Mouse (Mus musculus): ENCODE results near the gene Dcaf6. TPM values are rescaled to one million over a fixed set of nuclear protein-coding genes. Genes with fewer than 3 reads are reported as not detected.
A peak's percentile ranks its signal among the peaks of the same experiment; 100 is the strongest.

Dcaf6 gene
- polyA plus RNA-seq, 1 experiment = 7.4 TPM

DNA sequence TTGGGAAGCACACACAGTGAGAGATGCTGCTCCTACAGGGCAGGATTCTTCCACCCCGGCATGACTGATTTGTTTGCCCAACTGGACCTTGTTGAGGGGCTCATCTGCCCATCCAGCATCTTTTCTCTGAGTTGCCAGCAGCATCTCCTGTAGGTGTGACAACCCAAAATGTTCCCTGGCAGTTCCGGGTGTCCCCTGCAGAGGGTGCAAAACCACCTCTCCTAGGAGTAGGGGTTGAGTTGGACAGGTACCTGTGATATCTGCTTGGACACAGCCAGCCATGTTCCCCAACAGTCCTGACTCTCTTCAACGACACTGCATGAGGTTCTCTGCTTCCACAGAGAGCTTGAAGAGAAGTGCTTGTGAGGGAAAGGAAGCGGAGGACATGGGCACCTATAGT is 170.4 kb downstream of the Dcaf6 start:
- Histone ChIP-seq H3K27me3 (ENCODE audit: control insufficient read depth, insufficient read depth, low read length) (no peaks in the 10 kb centered on the region), H3K4me3 (ENCODE audit: low read depth, low read length) (no peak overlapping the region), H3K27ac (ENCODE audit: insufficient read depth, low read depth, low read length) (no peak overlapping the region), H3K4me1 (ENCODE audit: control insufficient read depth, insufficient read depth, insufficient read length, low read length) (no peaks in the 10 kb centered on the region), H3K36me3 (ENCODE audit: control insufficient read depth, insufficient read depth, low read length) (no peaks in the 10 kb centered on the region)
- no peak for TF ChIP-seq POLR2A (IDR thresholded peaks at IDR 0.05; ENCODE audit: low read depth, low read length)
- peak; percentile 19; the same call in 1 of the 2 replicates for TF ChIP-seq CTCF (IDR thresholded peaks at IDR 0.05; ENCODE audit: extremely low read depth, insufficient read length, insufficient replicate concordance, low read depth, low read length)
- WGBS = 82% methylated on average over 4 of the region's 4 CpGs

- Histone ChIP-seq H3K4me3 (ENCODE audit: low read depth, low read length) (no peak overlapping the region), H3K36me3 (ENCODE audit: control insufficient read depth, insufficient read depth, low read length) (no peaks in the 10 kb centered on the region), H3K27ac (ENCODE audit: insufficient read depth, low read depth, low read length) (no peak overlapping the region), H3K4me1 (ENCODE audit: control insufficient read depth, insufficient read depth, insufficient read length, low read length) (no peaks in the 10 kb centered on the region), H3K27me3 (ENCODE audit: control insufficient read depth, insufficient read depth, low read length) (no peaks in the 10 kb centered on the region)
- TF ChIP-seq CTCF (IDR thresholded peaks at IDR 0.05; ENCODE audit: extremely low read depth, insufficient read length, insufficient replicate concordance, low read depth, low read length) = no peak
- TF ChIP-seq POLR2A (IDR thresholded peaks at IDR 0.05; ENCODE audit: low read depth, low read length) = no peak
- 83% methylated on average over 9 of the region's 9 CpGs for WGBS
Observed at GRCm38 (mm10) chr1:165288165-165288564, 172.1 kb downstream of the Dcaf6 start.

DNA sequence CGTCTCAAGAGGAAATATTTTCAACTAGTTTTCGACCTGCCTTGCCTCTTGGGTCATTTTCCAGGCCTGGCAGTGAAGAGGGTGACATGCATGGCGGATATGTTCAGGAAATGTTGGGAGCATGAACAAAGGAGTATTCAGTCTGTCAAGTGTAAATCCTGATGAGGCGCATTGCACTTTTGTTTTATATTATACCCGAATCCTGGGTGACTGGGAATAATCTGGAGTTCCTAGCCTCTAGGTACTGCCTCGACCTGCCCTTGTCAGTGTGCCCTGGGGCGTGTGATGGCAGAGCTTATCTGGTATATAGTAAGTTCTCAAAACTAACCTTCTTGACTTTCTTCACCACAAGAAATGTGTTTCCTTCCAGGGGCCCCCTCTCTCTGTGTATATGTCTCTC is 176.2 kb downstream of the Dcaf6 start:
- H3K4me1 ChIP-seq (ENCODE audit: control insufficient read depth, insufficient read depth, insufficient read length, low read length) = peaks cover 6% of the 10 kb centered on the region; the same call in 1 of the 2 replicates
- 59% methylated on average over 7 of the region's 7 CpGs for WGBS
- H3K27ac ChIP-seq (ENCODE audit: insufficient read depth, low read depth, low read length) = no peak overlapping the region
- TF ChIP-seq POLR2A (IDR thresholded peaks at IDR 0.05; ENCODE audit: low read depth, low read length) (no peak), CTCF (IDR thresholded peaks at IDR 0.05; ENCODE audit: extremely low read depth, insufficient read length, insufficient replicate concordance, low read depth, low read length) (no peak)
- peaks cover 18% of the 10 kb centered on the region for H3K27me3 ChIP-seq (ENCODE audit: control insufficient read depth, insufficient read depth, low read length)
- H3K36me3 ChIP-seq (ENCODE audit: control insufficient read depth, insufficient read depth, low read length) = no peaks in the 10 kb centered on the region
- no peak overlapping the region for H3K4me3 ChIP-seq (ENCODE audit: low read depth, low read length)

DNA sequence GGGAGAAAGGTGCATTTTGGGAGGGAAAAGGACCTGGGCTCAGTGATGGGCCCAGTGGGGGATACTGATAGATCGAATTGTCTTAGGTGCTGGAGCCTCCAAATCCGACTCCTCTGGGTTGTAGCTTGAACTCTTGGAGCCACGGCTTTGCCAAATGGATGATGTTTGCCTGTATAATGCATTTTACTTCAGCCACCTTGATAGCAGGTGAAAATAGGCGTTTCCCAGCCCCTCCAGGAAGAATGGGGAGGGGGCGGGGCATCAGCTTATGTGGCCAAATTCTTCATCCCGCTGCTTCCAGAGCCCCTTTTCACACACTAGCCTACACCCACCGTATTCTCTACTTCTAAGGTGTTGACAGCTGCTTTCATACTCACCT is 177.3 kb downstream of the Dcaf6 start:
- Histone ChIP-seq H3K36me3 (ENCODE audit: control insufficient read depth, insufficient read depth, low read length) (no peaks in the 10 kb centered on the region), H3K4me1 (ENCODE audit: control insufficient read depth, insufficient read depth, insufficient read length, low read length) (peaks cover 6% of the 10 kb centered on the region; the same call in 1 of the 2 replicates), H3K27me3 (ENCODE audit: control insufficient read depth, insufficient read depth, low read length) (peaks cover 18% of the 10 kb centered on the region), H3K4me3 (ENCODE audit: low read depth, low read length) (peak overlapping the region; percentile 70; the same call in 1 of the 2 replicates), H3K27ac (ENCODE audit: insufficient read depth, low read depth, low read length) (no peak overlapping the region)
- TF ChIP-seq CTCF (IDR thresholded peaks at IDR 0.05; ENCODE audit: extremely low read depth, insufficient read length, insufficient replicate concordance, low read depth, low read length) = no peak
- TF ChIP-seq POLR2A (IDR thresholded peaks at IDR 0.05; ENCODE audit: low read depth, low read length) = no peak
- WGBS = 38% methylated on average over 7 of the region's 7 CpGs

GRCm38 (mm10) chr1:165282222-165282966 is 177.9 kb downstream of the Dcaf6 start:
- no peaks in the 10 kb centered on the region for H3K36me3 ChIP-seq (ENCODE audit: control insufficient read depth, insufficient read depth, low read length)
- no peak overlapping the region for H3K27ac ChIP-seq (ENCODE audit: insufficient read depth, low read depth, low read length)
- H3K4me1 ChIP-seq (ENCODE audit: control insufficient read depth, insufficient read depth, insufficient read length, low read length) = peaks cover 6% of the 10 kb centered on the region; the same call in 1 of the 2 replicates
- no peak for TF ChIP-seq CTCF (IDR thresholded peaks at IDR 0.05; ENCODE audit: extremely low read depth, insufficient read length, insufficient replicate concordance, low read depth, low read length)
- no peak for TF ChIP-seq POLR2A (IDR thresholded peaks at IDR 0.05; ENCODE audit: low read depth, low read length)
- H3K4me3 ChIP-seq (ENCODE audit: low read depth, low read length) = peak overlapping the region; percentile 70
- 4% methylated on average over 35 of the region's 35 CpGs for WGBS
- peaks cover 18% of the 10 kb centered on the region for H3K27me3 ChIP-seq (ENCODE audit: control insufficient read depth, insufficient read depth, low read length)

DNA sequence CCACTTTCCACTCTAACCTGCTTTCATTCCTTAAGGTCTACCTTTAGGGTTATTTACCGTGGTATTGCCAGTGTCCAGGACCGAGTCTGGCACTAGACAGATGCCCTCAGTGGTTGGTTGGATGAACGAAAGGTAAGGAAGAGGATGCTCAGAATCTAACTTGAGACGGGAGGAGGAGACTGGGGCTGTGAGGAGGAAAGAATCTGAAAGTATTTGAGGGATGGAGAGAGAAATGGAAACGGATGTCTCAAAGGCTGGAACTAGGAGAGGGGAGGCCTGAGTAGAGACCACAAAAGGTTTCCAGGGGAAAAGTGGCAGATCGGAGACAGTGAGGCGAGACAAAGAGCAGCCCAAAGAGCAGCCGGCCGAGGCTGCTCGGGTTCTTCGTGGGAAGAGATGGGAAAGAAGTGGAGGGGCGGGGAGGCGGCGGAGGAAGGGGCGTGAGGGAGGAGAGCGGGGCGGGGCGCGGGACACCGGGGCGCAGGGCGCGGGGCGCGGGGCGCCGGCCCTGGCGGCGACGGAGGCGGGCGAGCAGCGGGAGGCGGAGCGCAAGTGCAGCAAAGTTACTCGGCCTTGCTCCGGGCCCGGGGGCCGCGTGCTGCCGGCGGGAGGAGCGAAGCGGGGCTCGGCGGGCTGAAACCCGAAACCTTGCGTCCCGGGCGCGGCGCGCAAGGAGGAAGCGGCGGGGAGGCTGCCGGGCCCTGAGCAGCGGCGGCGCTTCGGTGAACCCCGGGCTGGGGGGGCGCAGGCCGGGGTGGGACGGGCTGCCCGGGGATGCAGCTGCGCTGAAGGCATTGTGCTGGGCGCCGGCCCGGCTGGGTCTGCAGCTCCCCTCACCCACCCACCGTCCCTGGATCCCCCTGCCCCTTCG is 178.7 kb downstream of the Dcaf6 start:
- Histone ChIP-seq H3K27me3 (ENCODE audit: control insufficient read depth, insufficient read depth, low read length) (peaks cover 18% of the 10 kb centered on the region), H3K4me3 (ENCODE audit: low read depth, low read length) (peak overlapping the region; percentile 70), H3K27ac (ENCODE audit: insufficient read depth, low read depth, low read length) (peak overlapping the region; percentile 43), H3K36me3 (ENCODE audit: control insufficient read depth, insufficient read depth, low read length) (no peaks in the 10 kb centered on the region), H3K4me1 (ENCODE audit: control insufficient read depth, insufficient read depth, insufficient read length, low read length) (peaks cover 6% of the 10 kb centered on the region; the same call in 1 of the 2 replicates)
- WGBS = 2% methylated on average over 69 of the region's 71 CpGs
- TF ChIP-seq CTCF (IDR thresholded peaks at IDR 0.05; ENCODE audit: extremely low read depth, insufficient read length, insufficient replicate concordance, low read depth, low read length) (no peak), POLR2A (IDR thresholded peaks at IDR 0.05; ENCODE audit: low read depth, low read length) (no peak; the same call in 1 of the 2 replicates)

- WGBS = 29% methylated on average over 10 of the region's 10 CpGs
- no peak overlapping the region for H3K4me3 ChIP-seq (ENCODE audit: low read depth, low read length)
Observed at GRCm38 (mm10) chr1:165280741-165281140, 179.5 kb downstream of the Dcaf6 start.

More at GRCm38 (mm10) chr1:165280741-165281140, 179.5 kb downstream of the Dcaf6 start:
- TF ChIP-seq POLR2A (IDR thresholded peaks at IDR 0.05; ENCODE audit: low read depth, low read length) (no peak), CTCF (IDR thresholded peaks at IDR 0.05; ENCODE audit: extremely low read depth, insufficient read length, insufficient replicate concordance, low read depth, low read length) (no peak)
- H3K4me1 ChIP-seq (ENCODE audit: control insufficient read depth, insufficient read depth, insufficient read length, low read length) = peaks cover 6% of the 10 kb centered on the region; the same call in 1 of the 2 replicates
- H3K27ac ChIP-seq (ENCODE audit: insufficient read depth, low read depth, low read length) = no peak overlapping the region
- no peaks in the 10 kb centered on the region for H3K36me3 ChIP-seq (ENCODE audit: control insufficient read depth, insufficient read depth, low read length)
- H3K27me3 ChIP-seq (ENCODE audit: control insufficient read depth, insufficient read depth, low read length) = peaks cover 18% of the 10 kb centered on the region

Other genes with a start within 250 kb of the Dcaf6 start
- gene Tiprl, start 223.5 kb downstream of the Dcaf6 start, polyA plus RNA-seq (2012; rRNA removed) = 11.3 and 19.2 TPM in 2 replicates
- 1.7 and 2.4 TPM in 2 replicates for gene Gpr161, start 164.7 kb downstream of the Dcaf6 start, polyA plus RNA-seq (2012; rRNA removed)
- gene Mpc2, start 162 bp upstream of the Dcaf6 start, polyA plus RNA-seq (2012; rRNA removed) = 77.7 and 87.4 TPM in 2 replicates
- gene Adcy10, start 24.7 kb upstream of the Dcaf6 start, polyA plus RNA-seq (2012; rRNA removed) = not detected in 2 replicates
- gene Mpzl1, start 174.1 kb upstream of the Dcaf6 start, polyA plus RNA-seq (2012; rRNA removed) = 15.4 and 24.8 TPM in 2 replicates
- gene Rcsd1, start 249.3 kb upstream of the Dcaf6 start, polyA plus RNA-seq (2012; rRNA removed) = 4.7 and 9.2 TPM in 2 replicates

Data from small intestine, adult 2 months (tissue).